Mouse (Mus musculus) MEL (cell line): Measurements from ENCODE around the gene Ifna5.

Experiments used
- CHD2 ChIP-seq: IDR thresholded peaks from 2 replicates; pipeline ENCODE4 v1.6.1; 2011; ENCODE audit warnings: low read length, improper control_type of control experiment
- CTCF ChIP-seq, 3 experiments: IDR thresholded peaks in 2 of 3; conservative IDR thresholded peaks in 1 of 3; 2 replicates each; pipeline ENCODE4 v1.5.1; 2011 to 2012; ENCODE audit warnings: low read length in 3 of 3, low read depth in 2 of 3, mild to moderate bottlenecking in 2 of 3, improper control_type of control experiment in 1 of 3, inconsistent platforms in 1 of 3, mixed read lengths in 1 of 3, moderate library complexity in 1 of 3; ENCODE audit not compliant: control insufficient read depth in 1 of 3, insufficient read depth in 1 of 3, poor library complexity in 1 of 3, severe bottlenecking in 1 of 3
- E2F4 ChIP-seq: IDR thresholded peaks from 2 replicates; pipeline ENCODE4 v1.6.1; 2011; ENCODE audit warnings: low read depth, low read length, improper control_type of control experiment, borderline replicate concordance
- EP300 ChIP-seq, 2 experiments: IDR thresholded peaks; 2 replicates each; pipeline ENCODE4 v1.6.1; 2011; ENCODE audit warnings: improper control_type of control experiment in 2 of 2, low read length in 2 of 2, low read depth in 1 of 2, mild to moderate bottlenecking in 1 of 2
- MAZ ChIP-seq: IDR thresholded peaks from 2 replicates; pipeline ENCODE4 v1.6.1; 2012; ENCODE audit warnings: low read depth, mild to moderate bottlenecking, inconsistent platforms, low read length, improper control_type of control experiment
- NELFE ChIP-seq: IDR thresholded peaks from 2 replicates; pipeline ENCODE4 v1.6.1; 2011; ENCODE audit warnings: low read depth, low read length, improper control_type of control experiment
- POLR2A ChIP-seq, 2 experiments: IDR thresholded peaks; 2 replicates each; pipeline ENCODE4 v1.6.1; 2011 to 2012; ENCODE audit warnings: low read length in 2 of 2, mild to moderate bottlenecking in 2 of 2, control low read depth in 1 of 2, improper control_type of control experiment in 1 of 2, low read depth in 1 of 2, moderate library complexity in 1 of 2; ENCODE audit not compliant: control insufficient read depth in 1 of 2, insufficient read depth in 1 of 2, poor library complexity in 1 of 2
- TAL1 ChIP-seq: IDR thresholded peaks from 2 replicates; pipeline ENCODE4 v1.6.1; 2012; ENCODE audit warnings: mild to moderate bottlenecking, inconsistent platforms, low read length, moderate library complexity, mixed read lengths
- TCF12 ChIP-seq: IDR thresholded peaks from 2 replicates; pipeline ENCODE4 v1.6.1; 2014; ENCODE audit warnings: low read depth, mild to moderate bottlenecking, inconsistent platforms, low read length, improper control_type of control experiment, moderate library complexity
- UBTF ChIP-seq: IDR thresholded peaks from 2 replicates; pipeline ENCODE4 v1.6.1; 2012; ENCODE audit warnings: low read depth, mild to moderate bottlenecking, inconsistent platforms, low read length, improper control_type of control experiment, moderate library complexity, borderline replicate concordance; ENCODE audit not compliant: insufficient read depth
- USF1 ChIP-seq: IDR thresholded peaks from 2 replicates; pipeline ENCODE4 v1.6.1; 2014; ENCODE audit warnings: low read depth, mild to moderate bottlenecking, inconsistent platforms, low read length, improper control_type of control experiment, moderate library complexity
- ZKSCAN1 ChIP-seq: IDR thresholded peaks from 2 replicates; pipeline ENCODE4 v1.6.1; 2012; ENCODE audit warnings: low read depth, mild to moderate bottlenecking, inconsistent platforms, low read length, improper control_type of control experiment, moderate library complexity

DNA sequence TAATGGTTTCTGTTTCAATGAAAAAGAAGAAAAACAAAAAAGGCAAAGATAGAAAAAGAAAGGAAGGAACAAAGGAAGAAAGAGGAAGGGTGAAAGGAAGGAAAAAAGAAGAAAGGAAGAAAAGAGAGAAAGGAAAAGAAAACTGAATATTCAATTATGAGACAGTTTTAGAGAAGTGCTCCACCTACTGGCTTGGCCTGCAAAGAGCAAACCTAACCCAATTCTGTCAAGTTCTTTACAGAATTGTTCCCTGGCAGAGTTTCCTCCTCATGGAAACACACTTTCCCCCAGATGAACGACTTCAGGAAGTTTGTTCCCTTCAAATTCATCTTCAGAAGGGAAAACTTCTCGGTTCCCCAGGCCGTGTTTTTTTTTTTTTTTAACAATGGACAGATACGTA lies 12.3 kb upstream of the Ifna5 start:
- TF ChIP-seq TAL1 (no peak), USF1 (no peak), EP300 (IDR thresholded peaks at IDR 0.05; ENCODE audit: low read depth in 1 of 2, low read length in 2 of 2) (no peak), NELFE (no peak), TCF12 (no peak), CHD2 (no peak), MAZ (no peak), ZKSCAN1 (no peak), CTCF (IDR thresholded peaks at IDR 0.05 in 2 of 3, conservative IDR thresholded peaks at IDR 0.05 in 1 of 3; ENCODE audit: control insufficient read depth in 1 of 3, insufficient read depth in 1 of 3, low read depth in 2 of 3, low read length in 3 of 3, poor library complexity in 1 of 3, severe bottlenecking in 1 of 3) (peak in 2 of 3 experiments; percentile 52 to 55; a peak in 4 of 6 replicates), POLR2A (IDR thresholded peaks at IDR 0.05; ENCODE audit: control insufficient read depth in 1 of 2, insufficient read depth in 1 of 2, low read depth in 1 of 2, low read length in 2 of 2, poor library complexity in 1 of 2) (no peak), UBTF (no peak), E2F4 (no peak)
